Mouse (Mus musculus) bone marrow, adult 2 months (tissue): ENCODE measurements around the gene Hnrnpab.

Experiments
- CTCF ChIP-seq: fragments of 200-500 bp; IDR thresholded peaks from 2 replicates; pipeline ENCODE4 v1.5.1; 2011; ENCODE audit warnings: low read length, control low read depth; ENCODE audit not compliant: control insufficient read depth, insufficient read depth
- POLR2A ChIP-seq: fragments of 200-500 bp; IDR thresholded peaks from 2 replicates; pipeline ENCODE4 v1.6.1; 2011; ENCODE audit warnings: low read depth, mild to moderate bottlenecking, control low read depth, low read length, borderline replicate concordance; ENCODE audit not compliant: control insufficient read depth

DNA sequence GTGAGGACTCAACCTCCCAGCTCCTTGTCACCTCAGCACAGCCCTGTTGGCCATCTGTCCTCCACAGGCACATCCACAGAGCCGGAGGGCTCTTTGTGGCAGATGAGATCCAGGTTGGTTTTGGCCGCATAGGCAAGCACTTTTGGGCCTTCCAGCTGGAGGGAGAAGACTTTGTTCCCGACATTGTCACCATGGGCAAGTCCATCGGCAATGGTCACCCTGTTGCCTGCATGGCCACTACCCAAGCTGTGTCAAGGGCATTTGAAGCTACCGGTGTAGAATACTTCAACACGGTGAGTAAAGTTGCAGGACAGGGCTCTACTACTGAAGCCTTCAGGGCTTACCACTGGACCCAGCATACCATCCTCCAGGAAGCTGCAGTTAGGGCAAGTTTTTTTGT lies 12.8 kb downstream of the Hnrnpab start:
- TF ChIP-seq POLR2A (no peak), CTCF (no peak)
